Mouse (Mus musculus): ENCODE results near the gene Rhox4a. TPM values are rescaled to one million over a fixed set of nuclear protein-coding genes. Genes with fewer than 3 reads are reported as not detected.
"Not testable (repeated sequence)": the region's sequence is repeated elsewhere in the genome, so short reads cannot be mapped to it uniquely, and the experiment has no call there.

Gene Rhox4a
- polyA plus RNA-seq (2015; fragmentation: Nextera tagmentation; extraction: Ambion mirVana): not detected in 2 replicates

DNA sequence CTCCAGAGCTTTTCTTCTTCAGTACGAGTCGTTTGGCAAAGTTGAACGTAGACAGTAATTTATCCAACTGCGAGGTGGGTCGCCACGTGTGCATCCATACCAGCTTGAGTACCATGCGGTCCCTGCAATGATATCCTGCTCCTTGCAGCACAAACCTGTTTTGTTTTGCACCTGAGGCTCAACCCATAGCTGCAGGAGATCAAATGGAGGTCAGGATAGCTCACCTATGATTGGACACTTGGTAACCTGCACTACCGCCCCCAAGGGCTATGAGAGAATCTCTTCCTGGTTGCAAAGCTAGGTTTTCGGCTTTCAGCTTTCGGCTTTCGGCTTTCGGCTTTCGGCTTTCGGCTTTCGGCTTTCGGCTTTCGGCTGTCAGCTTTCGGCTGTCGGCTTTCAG is at the start of gene Rhox4a:
TSS of gene Rhox4a (plus strand) at position 301 of the 400 bp plus-strand sequence.
- not testable (repeated sequence) for H3K36me3 ChIP-seq; H3K27me3 ChIP-seq; H3K9me3 ChIP-seq; H3K4me2 ChIP-seq (replicated peaks); H3K9ac ChIP-seq; H3K4me3 ChIP-seq; H3K27ac ChIP-seq; ATAC-seq (ENCODE audit: low FRiP score, low read depth); H3K4me1 ChIP-seq
- WGBS: 92% methylated on average over 11 of the region's 19 CpGs

GRCm38 (mm10) chrX:37222158-37222557 is 43.0 kb upstream of the Rhox4a start, which contains the start of gene Rhox1:
Rhox1 (minus strand) TSS chrX:37222258.
- not testable (repeated sequence) for H3K9ac ChIP-seq; H3K4me3 ChIP-seq; H3K4me2 ChIP-seq (replicated peaks); H3K36me3 ChIP-seq; H3K27me3 ChIP-seq; H3K27ac ChIP-seq; ATAC-seq (ENCODE audit: low FRiP score, low read depth); H3K9me3 ChIP-seq; H3K4me1 ChIP-seq
- 65% methylated on average over 1 of the region's 1 CpGs for WGBS

GRCm38 (mm10) chrX:37244676-37245075 is 20.5 kb upstream of the Rhox4a start, which contains the start of gene Rhox2a:
Rhox2a (plus strand) TSS chrX:37244976.
- H3K27me3 ChIP-seq; H3K9me3 ChIP-seq; H3K27ac ChIP-seq; ATAC-seq (ENCODE audit: low FRiP score, low read depth); H3K4me2 ChIP-seq (replicated peaks); H3K4me1 ChIP-seq; H3K36me3 ChIP-seq; H3K4me3 ChIP-seq; H3K9ac ChIP-seq: not testable (repeated sequence)
- 100% methylated on average over 2 of the region's 9 CpGs for WGBS

- H3K9me3 ChIP-seq; H3K4me1 ChIP-seq; H3K27ac ChIP-seq; ATAC-seq (ENCODE audit: low FRiP score, low read depth); H3K4me3 ChIP-seq; H3K9ac ChIP-seq; H3K36me3 ChIP-seq; H3K27me3 ChIP-seq; H3K4me2 ChIP-seq (replicated peaks): not testable (repeated sequence)
- 89% methylated on average over 1 of the region's 3 CpGs for WGBS
Observed at GRCm38 (mm10) chrX:37249619-37250018, 15.5 kb upstream of the Rhox4a start, which contains the start of gene Rhox3a. Rhox3a (plus strand) TSS chrX:37249919.

Other genes with a start within 250 kb of the Rhox4a start
- not detected in 2 replicates for gene Sowahd, start 216.5 kb upstream of the Rhox4a start, polyA plus RNA-seq (2015; fragmentation: Nextera tagmentation; extraction: Ambion mirVana)
- gene Rpl39, start 179.9 kb upstream of the Rhox4a start, polyA plus RNA-seq (2015; fragmentation: Nextera tagmentation; extraction: Ambion mirVana): 482 and 503 TPM in 2 replicates
- gene Upf3b, start 155.0 kb upstream of the Rhox4a start, polyA plus RNA-seq (2015; fragmentation: Nextera tagmentation; extraction: Ambion mirVana): 17.4 and 19.7 TPM in 2 replicates
- gene Nkap, start 138.5 kb upstream of the Rhox4a start, polyA plus RNA-seq (2015; fragmentation: Nextera tagmentation; extraction: Ambion mirVana): 16.4 and 16.6 TPM in 2 replicates
- gene Akap14, start 96.5 kb upstream of the Rhox4a start, polyA plus RNA-seq (2015; fragmentation: Nextera tagmentation; extraction: Ambion mirVana): not detected in 2 replicates
- 459 and 474 TPM in 2 replicates for gene Ndufa1, start 74.2 kb upstream of the Rhox4a start, polyA plus RNA-seq (2015; fragmentation: Nextera tagmentation; extraction: Ambion mirVana)
- 12.3 and 13.8 TPM in 2 replicates for gene Rnf113a1, start 74.1 kb upstream of the Rhox4a start, polyA plus RNA-seq (2015; fragmentation: Nextera tagmentation; extraction: Ambion mirVana)
- 0.18 TPM in 1 of 2 replicates, not detected in the other for gene Gm9, start 54.3 kb upstream of the Rhox4a start, polyA plus RNA-seq (2015; fragmentation: Nextera tagmentation; extraction: Ambion mirVana)
- not detected in 2 replicates for gene Rhox1, start 43.1 kb upstream of the Rhox4a start, polyA plus RNA-seq (2015; fragmentation: Nextera tagmentation; extraction: Ambion mirVana)
- 0.29 TPM in 1 of 2 replicates, not detected in the other for gene Rhox2a, start 20.4 kb upstream of the Rhox4a start, polyA plus RNA-seq (2015; fragmentation: Nextera tagmentation; extraction: Ambion mirVana)
- gene Rhox3a, start 15.4 kb upstream of the Rhox4a start, polyA plus RNA-seq (2015; fragmentation: Nextera tagmentation; extraction: Ambion mirVana): not detected in 2 replicates
- gene Rhox3a2, start 114.7 kb downstream of the Rhox4a start, polyA plus RNA-seq (2015; fragmentation: Nextera tagmentation; extraction: Ambion mirVana): not detected in 2 replicates
- gene Rhox4a2, start 125.5 kb downstream of the Rhox4a start, polyA plus RNA-seq (2015; fragmentation: Nextera tagmentation; extraction: Ambion mirVana): 0.67 and 1.2 TPM in 2 replicates
- gene Rhox2b, start 146.7 kb downstream of the Rhox4a start, polyA plus RNA-seq (2015; fragmentation: Nextera tagmentation; extraction: Ambion mirVana): not detected in 2 replicates
- gene Rhox4b, start 167.2 kb downstream of the Rhox4a start, polyA plus RNA-seq (2015; fragmentation: Nextera tagmentation; extraction: Ambion mirVana): 0.42 TPM in 1 of 2 replicates, not detected in the other
- gene Rhox2c, start 188.3 kb downstream of the Rhox4a start, polyA plus RNA-seq (2015; fragmentation: Nextera tagmentation; extraction: Ambion mirVana): 0.19 TPM in 1 of 2 replicates, not detected in the other
- gene Rhox3c, start 193.2 kb downstream of the Rhox4a start, polyA plus RNA-seq (2015; fragmentation: Nextera tagmentation; extraction: Ambion mirVana): not detected in 2 replicates
- not detected in 2 replicates for gene Rhox4c, start 215.0 kb downstream of the Rhox4a start, polyA plus RNA-seq (2015; fragmentation: Nextera tagmentation; extraction: Ambion mirVana)
- not detected in 2 replicates for gene Rhox2d, start 228.1 kb downstream of the Rhox4a start, polyA plus RNA-seq (2015; fragmentation: Nextera tagmentation; extraction: Ambion mirVana)
- not detected in 2 replicates for gene Rhox4d, start 249.0 kb downstream of the Rhox4a start, polyA plus RNA-seq (2015; fragmentation: Nextera tagmentation; extraction: Ambion mirVana)

Measured in limb, embryonic 13.5 days (tissue).